Mouse (Mus musculus) right cerebral cortex, adult 18-20 months (tissue): ENCODE measurements around the gene Olfr768.
"Not testable (repeated sequence)": the region's sequence is repeated elsewhere in the genome, so short reads cannot be mapped to it uniquely, and the experiment has no call there.

ENCODE experiments used
- DNase-seq: peaks from one replicate; pipeline ENCODE4 v3.0.0; 2022; ENCODE audit warnings: mixed read lengths

The Olfr768 gene

DNA sequence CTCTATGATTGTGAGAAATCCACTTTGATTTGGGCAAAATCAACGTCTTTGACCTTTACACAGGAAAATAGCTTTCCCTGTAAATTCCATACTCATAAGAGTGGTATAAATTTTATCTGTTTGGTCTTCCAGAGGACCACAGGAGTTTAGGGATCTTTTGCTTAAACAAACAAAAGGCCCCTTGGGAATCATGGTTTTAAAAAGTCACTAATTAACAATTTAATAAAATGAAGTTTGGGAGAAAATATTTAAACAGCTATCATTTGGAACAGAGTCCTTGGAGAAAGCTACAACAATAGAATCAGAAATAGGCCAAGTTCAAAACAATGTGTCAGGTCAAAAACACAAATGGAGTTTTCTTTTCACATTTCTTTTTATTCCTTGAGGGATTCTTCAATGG is at the start of gene Olfr768:
TSS of gene Olfr768 (minus strand) at position 101 of the 400 bp plus-strand sequence.
- DNase-seq, result no peak

DNA sequence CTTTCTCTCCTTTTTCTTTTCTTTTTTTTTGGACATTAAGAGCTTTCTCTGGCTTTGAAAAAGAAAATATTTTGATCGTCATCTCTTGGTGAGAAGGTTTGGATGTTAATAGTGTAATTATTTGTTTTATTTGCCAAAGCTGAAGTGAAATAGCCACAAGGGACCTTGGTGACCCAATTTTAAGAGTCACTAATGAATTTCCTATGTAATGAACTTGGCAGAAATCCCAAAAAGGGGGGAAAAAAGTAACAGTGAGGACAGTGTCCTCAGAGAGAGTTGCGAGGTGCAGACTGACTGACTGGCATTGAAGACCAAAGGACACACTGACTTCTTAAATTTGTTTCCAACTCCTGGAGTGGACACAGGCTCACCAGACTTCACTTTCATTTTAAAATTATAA is 39.7 kb upstream of the Olfr768 start, which contains the start of gene Olfr770:
TSS of gene Olfr770 (minus strand) at position 101 of the 400 bp plus-strand sequence.
- no peak for DNase-seq

DNA sequence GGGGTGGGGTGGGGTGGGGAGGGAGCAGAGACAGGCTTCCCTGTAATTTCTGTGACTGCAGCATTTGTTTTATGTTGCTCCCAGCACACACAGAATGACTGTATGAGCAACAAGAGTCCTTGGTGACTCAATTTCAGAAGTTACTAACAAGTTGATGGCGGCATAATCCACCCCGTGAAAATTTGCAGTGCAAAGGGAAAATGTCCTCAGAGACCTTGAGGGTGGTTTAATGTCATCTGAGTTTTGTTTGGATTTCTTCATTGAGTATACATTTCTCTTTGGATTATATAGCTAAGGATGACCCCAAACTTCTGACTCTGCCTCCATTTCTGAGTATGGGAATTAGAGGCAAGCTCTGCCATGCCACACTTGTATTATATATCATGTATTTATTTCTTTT is 18.6 kb upstream of the Olfr768 start, which contains the start of gene Olfr769:
TSS of gene Olfr769 (minus strand) at position 101 of the 400 bp plus-strand sequence.
- DNase-seq, result no peak

DNA sequence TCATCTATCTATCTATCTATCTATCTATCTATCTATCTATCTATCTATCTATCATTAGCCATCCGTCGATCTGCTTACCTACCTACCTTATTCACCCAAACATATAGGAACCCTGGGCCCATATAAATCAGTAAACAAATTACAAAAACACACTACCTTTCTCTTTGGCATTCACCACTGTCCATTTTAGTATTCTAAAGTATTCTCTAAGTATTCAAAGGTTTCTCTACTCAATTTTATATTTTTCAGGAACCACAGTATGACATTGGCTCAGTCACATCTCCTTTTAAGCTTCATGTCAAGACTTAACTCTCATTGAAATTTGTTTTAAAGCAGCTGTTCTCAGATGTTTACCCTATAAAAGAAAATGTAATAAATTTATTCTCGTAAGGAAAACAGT is 16.0 kb upstream of the Olfr768 start:
- DNase-seq, result no peak

DNA sequence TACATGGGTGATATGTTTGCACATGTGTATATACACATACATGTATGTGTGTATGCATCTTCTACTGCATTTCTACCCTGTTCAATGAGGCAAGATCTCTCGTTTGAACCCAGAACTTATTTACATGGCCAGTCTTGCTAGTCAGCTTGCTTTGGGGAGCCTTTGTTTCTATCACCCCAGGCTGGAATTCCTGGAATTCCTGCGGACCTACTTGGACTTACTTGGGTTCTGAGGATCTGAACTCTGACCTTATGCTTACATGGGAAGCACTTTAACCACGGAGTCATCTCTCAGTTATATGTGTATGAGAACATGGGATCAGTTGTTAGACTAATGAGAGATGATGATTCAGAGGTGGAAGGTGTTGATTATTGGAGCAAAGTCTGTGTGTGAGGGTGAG is 2.1 kb upstream of the Olfr768 start:
- DNase-seq, result no peak

DNA sequence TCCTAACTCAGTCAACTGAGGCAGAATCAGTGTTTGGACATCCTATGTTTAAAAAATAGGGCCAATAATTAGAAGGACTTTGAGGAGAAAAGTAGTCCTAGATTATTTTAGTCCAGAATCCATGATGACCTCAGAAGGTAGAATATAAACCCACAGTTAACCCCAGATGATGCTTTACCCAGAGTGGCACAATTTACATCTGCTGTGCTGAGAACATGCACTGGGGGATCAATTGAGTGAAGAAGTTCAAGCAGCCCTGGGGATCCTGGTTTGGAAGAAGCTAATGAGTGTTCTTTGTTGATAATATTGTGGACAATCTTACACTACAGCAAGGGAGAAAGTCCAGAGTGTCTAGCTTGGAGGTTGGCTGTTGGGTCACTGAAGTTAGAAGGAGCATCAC is 16.4 kb downstream of the Olfr768 start, which contains the start of gene Olfr767:
TSS of gene Olfr767 (minus strand) at position 101 of the 400 bp plus-strand sequence.
- not testable (repeated sequence) for DNase-seq

DNA sequence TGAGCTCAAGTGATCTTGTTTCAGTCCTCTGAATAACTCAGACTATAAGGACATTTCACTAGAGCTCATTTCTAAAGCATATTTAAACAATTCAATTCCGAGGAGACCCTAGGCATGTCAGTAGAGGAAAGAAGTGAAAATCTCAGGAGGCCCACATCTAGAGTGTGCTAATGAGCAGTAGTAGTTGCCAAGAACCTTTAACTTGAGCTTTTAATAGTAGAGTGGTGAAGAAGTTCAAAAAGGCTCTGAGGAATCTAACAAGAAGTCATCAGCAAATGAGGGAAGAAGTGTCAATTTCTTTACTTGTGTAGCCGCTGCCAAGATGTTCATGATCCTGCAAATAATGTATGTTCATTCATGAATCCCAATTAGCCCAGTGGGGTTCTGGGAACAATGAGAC is 30.3 kb downstream of the Olfr768 start, which contains the start of gene Olfr766-ps1:
TSS of gene Olfr766-ps1 (minus strand) at position 101 of the 400 bp plus-strand sequence.
- no peak for DNase-seq

DNA sequence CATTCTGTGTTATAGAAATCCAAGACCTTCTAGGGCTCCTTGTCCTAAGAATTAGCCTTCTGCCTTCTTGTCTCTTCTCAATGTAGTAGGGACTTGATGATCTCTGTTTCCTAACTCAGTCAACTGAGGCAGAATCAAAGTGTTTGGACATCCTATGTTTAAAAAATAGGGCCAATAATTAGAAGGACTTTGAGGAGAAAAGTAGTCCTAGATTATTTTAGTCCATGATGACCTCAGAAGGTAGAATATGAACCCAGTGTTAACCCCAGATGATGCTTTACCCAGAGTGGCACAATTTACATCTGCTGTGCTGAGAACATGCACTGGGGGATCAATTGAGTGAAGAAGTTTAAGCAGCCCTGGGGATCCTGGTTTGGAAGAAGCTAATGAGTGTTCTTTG is 49.3 kb downstream of the Olfr768 start, which contains the start of gene Olfr765:
TSS of gene Olfr765 (minus strand) at position 101 of the 400 bp plus-strand sequence.
- not testable (repeated sequence) for DNase-seq
